Mouse (Mus musculus) intestine, embryonic 14.5 days (tissue): ENCODE data around the gene Adap2. TPM values are rescaled to one million over a fixed set of nuclear protein-coding genes. Genes with fewer than 3 reads are reported as not detected.

ENCODE experiments used
- ATAC-seq: fragments of 200-750 bp; cut with Nextera tagmentation; replicated peaks from 2 replicates; pipeline ENCODE4 v1.8.0; 2017; ENCODE audit warnings: low read depth, moderate number of reproducible peaks, moderate TSS enrichment, moderate library complexity; ENCODE audit not compliant: low FRiP score, low TSS enrichment
- DNase-seq: peaks from one replicate; pipeline ENCODE4 v3.0.0-alpha.2; 2018; ENCODE audit warnings: low spot score
- H3K27ac ChIP-seq: fragments of 300-500 bp; sonication (generic); 2 replicates; pipeline ENCODE4 v1.5.1; 2014; ENCODE audit warnings: low read depth, mild to moderate bottlenecking, control low read depth
- H3K27me3 ChIP-seq: fragments of 300-500 bp; sonication (generic); replicated peaks from 2 replicates; pipeline ENCODE4 v1.6.1; 2014; ENCODE audit warnings: low read length, control low read depth; ENCODE audit not compliant: control insufficient read depth, insufficient read depth
- H3K36me3 ChIP-seq: fragments of 300-500 bp; sonication (generic); 2 replicates; pipeline ENCODE4 v1.6.1; 2014; ENCODE audit warnings: low read length, control low read depth; ENCODE audit not compliant: control insufficient read depth, insufficient read depth
- H3K4me1 ChIP-seq: fragments of 300-500 bp; sonication (generic); replicated peaks from 2 replicates; pipeline ENCODE4 v1.6.1; 2014; ENCODE audit warnings: low read length, control low read depth, mixed read lengths; ENCODE audit not compliant: control insufficient read depth, insufficient read depth
- H3K4me2 ChIP-seq: fragments of 300-500 bp; sonication (generic); 2 replicates; pipeline ENCODE4 v1.6.1; 2014; ENCODE audit warnings: low read length
- H3K4me3 ChIP-seq: fragments of 300-500 bp; sonication (generic); 2 replicates; pipeline ENCODE4 v1.5.1; 2014; ENCODE audit warnings: low read depth, low read length, control low read depth, mixed read lengths
- H3K9ac ChIP-seq: fragments of 300-500 bp; sonication (generic); 2 replicates; pipeline ENCODE4 v1.6.1; 2014; ENCODE audit warnings: mild to moderate bottlenecking, low read length
- H3K9me3 ChIP-seq: fragments of 300-500 bp; sonication (generic); 2 replicates; pipeline ENCODE4 v1.6.1; 2016; ENCODE audit warnings: low read length, control low read depth; ENCODE audit not compliant: control insufficient read depth
- WGBS: fragments of 180-500 bp; shearing (Covaris S2); extraction: QIAGEN DNeasy Blood & Tissue Kit; methylation state at CpG from one replicate; pipeline ENCODE4 v1.1.7; 2014; 5-methylcytosine and 5-hydroxymethylcytosine counted together
- polyA plus RNA-seq: library from polyadenylated mRNA; unstranded; fragments of >200 nt; fragmentation: Nextera tagmentation; extraction: Ambion mirVana; gene quantifications from 2 replicates; pipeline ENCODE4 v1.2.1, GENCODE M21; 2014

Adap2 gene
- polyA plus RNA-seq, 1 experiment from 2014 or later: 2.3 TPM

DNA sequence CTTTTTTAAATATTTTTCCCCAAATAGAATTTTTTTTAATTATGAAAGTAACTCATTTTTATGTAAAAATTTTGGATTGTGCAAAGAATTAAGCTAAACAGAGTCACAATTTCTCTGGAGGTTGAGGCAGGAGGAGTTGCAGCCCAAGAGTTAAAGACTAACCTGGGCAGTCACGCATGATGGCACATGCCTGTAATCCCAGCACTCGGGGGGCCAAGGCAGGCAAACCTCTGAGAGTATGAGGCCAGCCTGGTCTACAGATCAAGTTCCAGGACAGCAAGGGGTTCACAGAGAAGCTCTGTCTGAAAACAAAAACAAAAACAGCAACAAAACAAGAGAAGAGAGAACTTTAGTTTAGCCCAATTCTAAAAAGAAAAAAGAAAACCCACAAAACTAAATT lies 10.3 kb downstream of the Adap2 start:
- 61% methylated on average over 2 of the region's 2 CpGs for WGBS
- Histone ChIP-seq H3K9ac (no peak overlapping the region), H3K4me3 (no peak overlapping the region), H3K27me3 (no peaks in the 10 kb centered on the region), H3K9me3 (no peaks in the 10 kb centered on the region), H3K4me2 (no peak overlapping the region), H3K27ac (no peak overlapping the region), H3K36me3 (no peaks in the 10 kb centered on the region), H3K4me1 (no peaks in the 10 kb centered on the region)
- DNase-seq (no peak), ATAC-seq (no peak)

DNA sequence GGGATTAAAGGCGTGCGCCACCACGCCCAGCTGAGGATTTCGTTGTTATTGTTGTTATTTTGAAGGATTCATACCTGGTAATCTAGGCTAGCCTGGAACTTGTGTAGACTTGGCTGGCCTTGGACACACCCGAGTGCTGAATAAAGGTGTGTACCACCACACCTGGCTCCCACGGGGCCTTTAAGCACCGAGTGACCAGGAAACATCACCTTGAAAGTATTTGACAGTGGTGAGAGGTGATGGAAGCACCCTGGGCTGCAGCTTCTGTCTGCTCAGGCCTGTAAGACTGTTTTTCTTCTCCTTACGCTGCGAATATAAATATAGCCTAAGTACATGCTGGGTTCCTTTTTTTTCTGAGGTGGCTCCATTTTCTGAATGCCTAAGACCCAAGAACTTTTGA lies 14.2 kb downstream of the Adap2 start:
- no peak overlapping the region for H3K9ac ChIP-seq
- H3K36me3 ChIP-seq: no peaks in the 10 kb centered on the region
- H3K9me3 ChIP-seq: no peaks in the 10 kb centered on the region
- H3K27ac ChIP-seq: no peak overlapping the region
- H3K27me3 ChIP-seq: no peaks in the 10 kb centered on the region
- ATAC-seq (no peak), DNase-seq (no peak)
- H3K4me2 ChIP-seq: no peak overlapping the region
- WGBS: 87% methylated on average over 9 of the region's 9 CpGs
- no peaks in the 10 kb centered on the region for H3K4me1 ChIP-seq
- no peak overlapping the region for H3K4me3 ChIP-seq

DNA sequence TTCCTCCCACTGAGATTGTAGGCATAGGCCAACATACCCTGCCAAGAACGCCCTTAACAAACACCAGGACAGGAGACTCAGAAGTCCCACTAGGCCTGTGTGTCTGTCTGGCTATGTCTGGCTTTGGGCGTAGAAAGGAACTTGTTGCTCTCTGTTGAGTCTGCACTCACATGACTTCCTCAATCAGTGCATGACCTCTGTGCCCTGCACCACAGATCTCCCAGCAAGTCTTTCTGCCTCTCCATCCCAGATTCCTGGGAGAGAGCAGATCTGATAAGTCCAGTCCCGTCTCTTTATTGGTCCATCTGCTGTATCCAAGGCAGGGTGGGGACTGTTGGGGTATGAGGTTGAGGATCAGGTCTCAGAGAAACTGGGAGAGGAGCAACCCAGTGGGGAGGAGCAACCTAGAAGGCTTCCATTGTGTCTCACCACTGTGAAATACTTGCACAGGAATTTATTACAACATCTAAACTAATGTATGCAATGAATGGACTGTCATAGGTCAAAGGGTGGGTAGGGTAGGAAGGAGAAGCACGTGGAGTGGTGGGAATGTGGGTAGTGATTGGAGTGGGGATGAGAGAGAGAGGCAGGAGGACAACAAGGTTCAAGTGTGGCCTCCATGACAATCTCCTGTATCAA lies 14.8 kb downstream of the Adap2 start:
- H3K4me2 ChIP-seq: no peak overlapping the region
- H3K9me3 ChIP-seq: no peaks in the 10 kb centered on the region
- no peak overlapping the region for H3K27ac ChIP-seq
- H3K9ac ChIP-seq: no peak overlapping the region
- 67% methylated on average over 4 of the region's 4 CpGs for WGBS
- ATAC-seq: no peak
- H3K4me3 ChIP-seq: no peak overlapping the region
- H3K36me3 ChIP-seq: no peaks in the 10 kb centered on the region
- H3K4me1 ChIP-seq: no peaks in the 10 kb centered on the region
- H3K27me3 ChIP-seq: no peaks in the 10 kb centered on the region
- no peak for DNase-seq

DNA sequence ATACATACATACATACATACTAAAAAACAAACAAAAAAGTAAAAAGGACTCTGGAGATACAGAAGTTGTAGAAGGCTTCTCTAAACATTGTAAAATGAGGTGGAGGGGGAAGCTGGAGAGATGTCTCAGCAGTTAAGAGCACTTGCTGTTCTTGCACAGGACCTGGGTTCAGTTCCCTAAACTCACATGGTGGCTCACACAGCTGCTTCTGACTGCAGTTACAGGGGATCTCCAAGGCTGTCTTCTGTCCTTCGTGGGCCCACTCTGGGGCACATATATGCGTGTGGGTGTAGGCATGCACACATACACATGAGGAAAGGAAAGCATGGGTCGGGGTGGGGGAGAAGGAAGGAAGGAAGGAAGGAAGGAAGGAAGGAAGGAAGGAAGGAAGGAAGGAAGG lies 15.7 kb downstream of the Adap2 start:
- H3K27me3 ChIP-seq: no peaks in the 10 kb centered on the region
- no peak overlapping the region for H3K4me3 ChIP-seq
- ATAC-seq (no peak), DNase-seq (no peak)
- no peaks in the 10 kb centered on the region for H3K9me3 ChIP-seq
- no peaks in the 10 kb centered on the region for H3K4me1 ChIP-seq
- WGBS: 70% methylated on average over 3 of the region's 3 CpGs
- H3K27ac ChIP-seq: no peak overlapping the region
- no peak overlapping the region for H3K9ac ChIP-seq
- no peaks in the 10 kb centered on the region for H3K36me3 ChIP-seq
- H3K4me2 ChIP-seq: no peak overlapping the region

DNA sequence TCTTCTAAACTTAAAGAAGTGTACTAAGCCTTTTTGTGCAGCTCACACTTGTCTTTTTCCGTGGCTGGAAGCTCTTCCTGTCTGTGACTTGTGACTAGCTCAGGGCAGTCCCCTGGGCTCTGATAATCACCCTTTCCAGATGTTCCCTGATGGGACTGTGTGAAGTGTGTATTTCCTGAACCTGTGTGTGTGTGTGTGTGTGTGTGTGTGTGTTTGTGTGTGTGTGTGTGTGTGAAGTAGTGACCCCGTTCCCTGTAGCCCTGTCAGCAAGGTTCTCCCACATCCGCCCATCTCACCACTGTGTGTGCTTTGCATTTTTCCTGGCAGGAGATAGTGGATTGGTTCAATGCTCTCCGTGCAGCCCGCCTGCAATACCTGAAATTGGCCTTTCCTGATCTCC lies 16.4 kb downstream of the Adap2 start:
- Histone ChIP-seq H3K4me3 (no peak overlapping the region), H3K4me1 (no peaks in the 10 kb centered on the region), H3K9me3 (no peaks in the 10 kb centered on the region), H3K27ac (no peak overlapping the region), H3K9ac (no peak overlapping the region), H3K4me2 (no peak overlapping the region), H3K36me3 (no peaks in the 10 kb centered on the region), H3K27me3 (no peaks in the 10 kb centered on the region)
- WGBS: 61% methylated on average over 5 of the region's 5 CpGs
- no peak for ATAC-seq
- no peak for DNase-seq

DNA sequence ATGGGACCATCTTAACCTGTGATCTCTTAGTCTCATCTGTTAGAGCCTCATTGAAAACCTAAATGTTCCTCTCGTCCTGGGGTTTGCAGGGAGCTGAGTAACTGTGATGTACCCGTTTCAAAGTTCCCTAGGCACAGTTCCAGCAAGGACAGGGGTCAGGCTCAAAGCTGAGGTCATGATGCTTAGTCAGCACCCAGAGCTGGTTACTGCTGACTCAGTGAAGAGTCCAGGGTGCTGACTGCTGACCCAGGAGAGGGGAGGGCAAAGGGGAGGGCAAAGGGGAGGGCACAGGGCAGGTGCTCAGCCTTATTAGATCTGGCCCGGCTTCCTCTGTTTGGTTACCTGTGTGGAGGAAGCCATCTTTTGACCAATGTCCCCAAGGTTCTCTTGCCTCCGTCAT lies 18.0 kb downstream of the Adap2 start:
- Histone ChIP-seq H3K4me1 (no peaks in the 10 kb centered on the region), H3K9me3 (no peaks in the 10 kb centered on the region), H3K27me3 (no peaks in the 10 kb centered on the region), H3K4me3 (no peak overlapping the region), H3K36me3 (no peaks in the 10 kb centered on the region), H3K9ac (no peak overlapping the region), H3K4me2 (no peak overlapping the region), H3K27ac (no peak overlapping the region)
- ATAC-seq (no peak), DNase-seq (no peak)
- 71% methylated on average over 4 of the region's 4 CpGs for WGBS

DNA sequence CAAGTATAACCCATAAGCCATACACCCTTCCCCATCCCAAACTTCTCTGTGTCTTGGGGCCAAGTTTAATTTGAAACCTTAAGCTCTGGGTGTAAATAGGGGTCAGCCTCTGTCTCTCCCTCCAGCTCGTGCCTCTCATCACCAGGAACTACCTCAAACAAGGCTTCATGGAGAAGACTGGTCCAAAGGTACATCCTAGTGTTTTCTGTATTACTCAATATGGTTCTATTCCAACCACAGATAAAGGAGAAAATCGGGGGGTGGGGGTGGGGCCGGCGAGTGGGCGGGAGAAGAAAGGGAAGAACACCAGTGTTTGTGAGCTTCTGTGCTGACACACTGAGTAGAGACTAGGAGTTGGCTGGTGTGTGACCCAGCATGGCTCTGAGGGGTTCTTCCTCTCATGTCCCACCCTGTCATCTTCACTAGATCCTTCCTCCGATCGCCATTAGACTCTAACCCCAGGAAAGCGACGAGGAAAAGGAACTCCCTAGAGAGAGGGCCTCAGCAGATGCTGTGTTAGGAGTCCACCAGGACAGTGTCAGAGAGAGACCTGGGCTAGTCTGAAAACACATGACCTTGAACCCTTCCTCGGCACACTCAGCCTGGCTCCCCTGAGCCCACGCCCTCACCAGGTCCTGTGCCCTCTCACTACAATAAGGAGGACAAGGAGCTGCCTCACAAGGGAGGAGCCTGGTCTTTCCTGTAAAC lies 20.2 kb downstream of the Adap2 start:
- Histone ChIP-seq H3K4me3 (no peak overlapping the region), H3K9ac (no peak overlapping the region), H3K27ac (no peak overlapping the region), H3K27me3 (no peaks in the 10 kb centered on the region), H3K4me1 (no peaks in the 10 kb centered on the region), H3K9me3 (no peaks in the 10 kb centered on the region), H3K36me3 (no peaks in the 10 kb centered on the region), H3K4me2 (no peak overlapping the region)
- WGBS: 82% methylated on average over 11 of the region's 11 CpGs
- no peak for ATAC-seq
- DNase-seq: no peak

DNA sequence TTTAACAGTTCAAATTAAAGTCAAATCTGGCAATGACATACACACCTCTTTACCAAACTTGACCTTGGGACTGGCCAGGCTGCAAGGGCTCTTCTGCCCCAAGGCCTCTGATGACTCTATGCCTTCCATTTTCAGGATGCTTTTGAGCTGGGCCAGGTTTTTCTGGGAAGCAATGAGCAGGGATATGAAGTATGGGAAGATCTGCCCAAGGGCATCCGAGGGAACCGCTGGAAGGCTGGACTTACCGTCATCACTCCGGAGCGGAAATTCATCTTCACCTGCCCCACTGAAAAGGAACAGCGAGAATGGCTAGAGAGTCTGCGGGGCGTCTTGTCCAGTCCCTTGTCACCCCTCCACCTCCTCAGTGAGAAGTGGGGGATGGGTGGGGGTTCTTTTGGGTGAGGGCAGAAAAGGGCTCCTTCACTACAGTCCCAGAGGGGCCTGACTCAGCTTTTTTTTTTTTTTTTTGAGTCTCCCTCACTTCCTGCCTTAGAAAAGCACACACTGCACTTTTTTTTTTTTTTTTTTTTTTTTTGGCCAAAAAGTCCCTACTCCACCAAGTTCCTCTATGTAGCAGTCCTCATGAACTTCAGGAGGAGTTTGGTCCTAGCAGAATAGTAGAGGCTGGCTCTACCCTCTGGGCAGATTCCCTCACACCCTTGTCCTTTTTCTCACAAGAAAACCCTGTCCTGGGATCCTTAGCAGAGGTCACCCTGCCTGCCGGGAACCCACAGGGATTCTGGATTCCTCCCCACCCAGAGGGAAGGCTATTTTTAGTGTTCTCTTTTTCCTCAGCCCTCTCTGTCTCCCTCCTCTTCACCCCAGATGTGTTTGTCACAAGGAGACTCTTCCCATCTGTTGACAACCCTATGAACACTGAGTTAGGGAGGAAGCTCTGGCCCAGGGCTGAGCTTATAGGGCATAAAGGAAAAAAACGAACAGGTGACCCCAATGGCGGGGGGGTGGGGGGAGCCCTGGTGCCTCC lies 23.3 kb downstream of the Adap2 start:
- no peak overlapping the region for H3K9ac ChIP-seq
- 74% methylated on average over 11 of the region's 11 CpGs for WGBS
- H3K27me3 ChIP-seq: no peaks in the 10 kb centered on the region
- H3K4me1 ChIP-seq: no peaks in the 10 kb centered on the region
- DNase-seq (no peak), ATAC-seq (no peak)
- no peak overlapping the region for H3K27ac ChIP-seq
- no peak overlapping the region for H3K4me2 ChIP-seq
- no peak overlapping the region for H3K4me3 ChIP-seq
- H3K36me3 ChIP-seq: no peaks in the 10 kb centered on the region
- no peaks in the 10 kb centered on the region for H3K9me3 ChIP-seq
